Mouse (Mus musculus) thymus, adult 18-20 months (tissue): ENCODE data around the gene Dock8.

ENCODE experiments used
- DNase-seq, 2 experiments: peaks; one replicate each; pipeline ENCODE4 v3.0.0; 2022; ENCODE audit warnings: mixed read lengths in 2 of 2

Gene Dock8

GRCm38 (mm10) chr19:25132322-25132721 is 133.0 kb downstream of the Dock8 start:
- DNase-seq: no peak

- no peak for DNase-seq
Measured at GRCm38 (mm10) chr19:25133959-25134358, 134.6 kb downstream of the Dock8 start.

- DNase-seq: no peak
Measured at GRCm38 (mm10) chr19:25136171-25136570, 136.8 kb downstream of the Dock8 start.

- DNase-seq: no peak
Measured at GRCm38 (mm10) chr19:25137907-25138820, 138.8 kb downstream of the Dock8 start.

GRCm38 (mm10) chr19:25144110-25145028 is 145.0 kb downstream of the Dock8 start:
- no peak for DNase-seq

- no peak for DNase-seq
Measured at GRCm38 (mm10) chr19:25145116-25145515, 145.8 kb downstream of the Dock8 start.

GRCm38 (mm10) chr19:25146122-25146521 is 146.8 kb downstream of the Dock8 start:
- no peak for DNase-seq

- no peak for DNase-seq
Measured at GRCm38 (mm10) chr19:25149788-25150187, 150.5 kb downstream of the Dock8 start.

- DNase-seq: no peak
Measured at GRCm38 (mm10) chr19:25154506-25155178, 155.3 kb downstream of the Dock8 start.

- DNase-seq: no peak
Measured at GRCm38 (mm10) chr19:25155250-25155649, 155.9 kb downstream of the Dock8 start.

GRCm38 (mm10) chr19:25155709-25156108 is 156.4 kb downstream of the Dock8 start:
- DNase-seq: no peak

- DNase-seq: no peak
Measured at GRCm38 (mm10) chr19:25162270-25162669, 162.9 kb downstream of the Dock8 start.

- DNase-seq: no peak
Measured at GRCm38 (mm10) chr19:25163426-25163825, 164.1 kb downstream of the Dock8 start.

- DNase-seq: no peak
Measured at GRCm38 (mm10) chr19:25166412-25166811, 167.1 kb downstream of the Dock8 start.

GRCm38 (mm10) chr19:25171395-25171794 is 172.1 kb downstream of the Dock8 start:
- no peak for DNase-seq

GRCm38 (mm10) chr19:25176746-25177145 is 177.4 kb downstream of the Dock8 start:
- no peak for DNase-seq

- no peak for DNase-seq
Measured at GRCm38 (mm10) chr19:25180024-25180423, 180.7 kb downstream of the Dock8 start.

GRCm38 (mm10) chr19:25180547-25180946 is 181.2 kb downstream of the Dock8 start:
- DNase-seq: no peak

GRCm38 (mm10) chr19:25184076-25184475 is 184.7 kb downstream of the Dock8 start:
- no peak for DNase-seq

- DNase-seq: no peak
Measured at GRCm38 (mm10) chr19:25186316-25186715, 187.0 kb downstream of the Dock8 start.

GRCm38 (mm10) chr19:25187681-25188080 is 188.3 kb downstream of the Dock8 start:
- DNase-seq: no peak

- no peak for DNase-seq
Measured at GRCm38 (mm10) chr19:25193751-25194150, 194.4 kb downstream of the Dock8 start.
